Mouse (Mus musculus) testis, adult 2 months (tissue): Measurements from ENCODE around the gene Zfp51. TPM values are rescaled to one million over a fixed set of nuclear protein-coding genes. Genes with fewer than 3 reads are reported as not detected.
"Not testable (repeated sequence)": the region's sequence is repeated elsewhere in the genome, so short reads cannot be mapped to it uniquely, and the experiment has no call there.

Experiments used
- H3K27ac ChIP-seq: fragments of 200-500 bp; 2 replicates; pipeline ENCODE4 v1.5.1; 2012; ENCODE audit warnings: low read depth, low read length; ENCODE audit not compliant: control insufficient read depth, insufficient read depth
- H3K27me3 ChIP-seq: fragments of 200-500 bp; 2 replicates; pipeline ENCODE4 v1.6.1; 2012; ENCODE audit warnings: mild to moderate bottlenecking, low read length, moderate library complexity; ENCODE audit not compliant: control insufficient read depth, insufficient read depth
- H3K36me3 ChIP-seq: fragments of 200-500 bp; 2 replicates; pipeline ENCODE4 v1.6.1; 2012; ENCODE audit warnings: mild to moderate bottlenecking, low read length; ENCODE audit not compliant: control insufficient read depth, insufficient read depth
- H3K4me1 ChIP-seq: fragments of 200-500 bp; 2 replicates; pipeline ENCODE4 v1.6.1; 2012; ENCODE audit warnings: low read length; ENCODE audit not compliant: control insufficient read depth, insufficient read depth
- H3K4me3 ChIP-seq: fragments of 200-500 bp; 2 replicates; pipeline ENCODE4 v1.5.1; 2012; ENCODE audit warnings: low read depth, mild to moderate bottlenecking, low read length, moderate library complexity, mixed read lengths; ENCODE audit not compliant: control insufficient read depth
- CTCF ChIP-seq: fragments of 200-500 bp; IDR thresholded peaks from 2 replicates; pipeline ENCODE4 v1.5.1; 2012; ENCODE audit warnings: low read depth, mild to moderate bottlenecking, inconsistent platforms, low read length, moderate library complexity; ENCODE audit not compliant: control insufficient read depth, insufficient read depth, insufficient replicate concordance
- POLR2A ChIP-seq: fragments of 200-500 bp; IDR thresholded peaks from 2 replicates; pipeline ENCODE4 v1.6.1; 2012; ENCODE audit warnings: low read depth, mild to moderate bottlenecking, inconsistent platforms, low read length, moderate library complexity; ENCODE audit not compliant: control insufficient read depth
- polyA plus RNA-seq: library from polyadenylated mRNA; depleted of rRNA; stranded (reverse); fragments of >200 nt; gene quantifications from 2 replicates; pipeline ENCODE4 v1.2.3, GENCODE M21; 2012; rRNA removed

Gene Zfp51
- polyA plus RNA-seq: 2.5 and 3.3 TPM in 2 replicates

DNA sequence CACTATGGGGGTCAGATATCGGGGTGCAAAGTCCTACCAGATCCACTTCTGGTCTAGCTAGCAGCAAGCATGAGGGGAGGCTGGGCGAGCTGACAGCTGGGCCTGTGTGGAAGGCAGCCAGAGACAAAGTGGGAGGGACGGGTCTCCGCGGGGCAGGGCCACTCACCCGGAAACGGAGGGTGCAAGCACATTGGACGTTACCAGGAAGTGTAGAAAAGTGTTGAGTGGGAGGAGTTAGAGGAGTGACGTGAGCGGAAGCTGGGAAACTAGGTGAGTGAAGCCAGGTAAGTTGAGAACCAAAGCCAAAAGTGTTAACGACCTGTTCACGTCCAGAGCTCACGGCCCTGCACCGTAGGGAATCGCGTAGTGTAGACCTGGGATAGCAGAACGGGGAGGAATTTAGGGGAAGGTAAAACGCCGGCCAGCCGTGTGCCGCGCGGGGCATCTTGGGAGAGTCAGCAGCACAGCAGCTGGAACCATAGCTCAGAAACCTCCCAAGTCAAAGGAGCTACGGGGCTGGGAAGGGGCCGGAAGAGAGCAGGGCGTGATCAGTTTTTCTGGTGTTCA lies at the start of gene Zfp51:
Gene Zfp51, plus strand, starts transcription at position 237 of the 567 bp plus-strand sequence.
- H3K4me3 ChIP-seq: peak within 1 kb of the TSS; percentile 100

DNA sequence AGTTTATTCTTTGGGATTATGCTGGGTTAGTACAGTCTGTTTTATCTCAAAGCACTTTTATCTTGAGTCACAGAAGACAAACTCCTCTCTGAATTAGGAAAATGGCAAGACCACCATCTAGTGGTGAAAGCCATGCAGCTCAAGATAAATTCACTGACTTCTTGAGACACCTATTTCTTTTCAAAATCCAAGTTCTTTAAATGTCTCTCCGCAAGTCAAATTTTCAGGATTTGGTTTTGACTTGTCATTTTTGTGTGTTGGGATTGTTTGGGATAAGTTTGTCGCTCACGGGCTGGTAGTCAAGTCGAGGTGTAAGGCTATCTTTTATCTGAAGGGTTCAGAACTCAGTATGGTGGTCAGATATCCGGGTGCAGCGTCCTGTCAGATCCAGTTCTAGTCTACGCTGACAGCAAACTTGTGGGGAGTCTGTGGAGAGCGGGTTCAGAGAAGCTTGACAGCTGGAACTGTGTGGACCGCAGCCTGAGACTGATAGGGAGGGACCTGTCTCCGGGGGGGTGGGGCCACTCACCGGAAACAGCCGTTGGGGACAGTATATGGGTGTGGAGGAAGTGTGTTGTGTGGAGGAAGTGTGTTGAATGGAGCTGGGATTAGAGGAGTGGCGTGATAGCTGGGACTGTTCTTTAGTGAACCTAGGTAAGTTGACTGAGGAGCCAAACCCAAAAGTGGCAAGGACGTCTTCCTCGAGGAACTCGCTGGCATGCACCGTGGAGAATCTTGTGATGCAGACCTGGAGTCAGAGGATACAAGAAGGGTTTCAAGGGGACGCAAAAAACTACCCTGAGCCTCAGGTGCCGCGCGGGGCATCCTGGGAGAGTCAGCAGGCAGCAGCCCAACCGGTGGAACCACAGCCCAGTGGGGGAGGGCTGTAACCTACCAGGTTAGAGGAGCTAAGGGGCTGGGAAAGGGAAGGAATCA lies 27.2 kb upstream of the Zfp51 start, which contains the start of gene Zfp54:
Gene Zfp54, plus strand, starts transcription at position 564 of the 936 bp plus-strand sequence.
- TF ChIP-seq CTCF (peak; percentile 32; the same call in 1 of the 2 replicates), POLR2A (peak; percentile 47; the same call in 1 of the 2 replicates)
- H3K4me1 ChIP-seq: peaks cover 5% of the 10 kb centered on the region
- no peaks in the 10 kb centered on the region for H3K27me3 ChIP-seq
- H3K36me3 ChIP-seq: no peaks in the 10 kb centered on the region
- peak within 1 kb of the TSS; percentile 82 for H3K4me3 ChIP-seq
- peak within 1 kb of the TSS; percentile 87 for H3K27ac ChIP-seq

More for the DNA sequence above, at the start of gene Zfp51:
- TF ChIP-seq POLR2A: peak; percentile 84
- TF ChIP-seq CTCF: no peak
- Histone ChIP-seq H3K27ac (peak within 1 kb of the TSS; percentile 98), H3K27me3 (no peaks in the 10 kb centered on the region), H3K4me1 (peaks cover 2% of the 10 kb centered on the region; the same call in 1 of the 2 replicates), H3K36me3 (no peaks in the 10 kb centered on the region)

DNA sequence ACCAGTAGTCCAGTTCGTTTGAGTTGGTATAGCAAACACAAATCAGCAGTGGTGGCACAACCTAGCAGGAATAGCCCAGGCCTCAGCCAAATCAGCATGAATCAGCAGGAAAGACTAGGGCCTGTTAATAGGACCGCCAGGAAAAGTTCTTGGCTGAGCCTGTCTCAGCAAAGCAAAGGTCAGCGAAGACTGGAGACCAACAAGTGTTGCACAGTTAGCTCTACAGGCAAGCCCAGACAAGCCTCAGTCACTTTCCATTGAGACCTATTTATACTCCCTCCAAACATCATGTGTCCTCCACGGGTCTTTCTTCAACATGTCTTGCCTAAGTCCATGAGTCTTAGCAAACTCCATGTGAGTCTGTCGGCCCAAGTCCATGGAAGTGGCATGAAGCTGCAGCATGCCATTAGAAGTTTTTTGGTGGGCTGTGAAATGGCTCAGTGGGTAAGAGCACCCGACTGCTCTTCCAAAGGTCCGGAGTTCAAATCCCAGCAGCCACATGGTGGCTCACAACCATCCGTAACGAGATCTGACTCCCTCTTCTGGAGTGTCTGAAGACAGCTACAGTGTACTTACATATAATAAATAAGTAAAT lies 11.3 kb upstream of the Zfp51 start:
- H3K27me3 ChIP-seq, H3K4me3 ChIP-seq, H3K4me1 ChIP-seq, H3K36me3 ChIP-seq, H3K27ac ChIP-seq: not testable (repeated sequence)

DNA sequence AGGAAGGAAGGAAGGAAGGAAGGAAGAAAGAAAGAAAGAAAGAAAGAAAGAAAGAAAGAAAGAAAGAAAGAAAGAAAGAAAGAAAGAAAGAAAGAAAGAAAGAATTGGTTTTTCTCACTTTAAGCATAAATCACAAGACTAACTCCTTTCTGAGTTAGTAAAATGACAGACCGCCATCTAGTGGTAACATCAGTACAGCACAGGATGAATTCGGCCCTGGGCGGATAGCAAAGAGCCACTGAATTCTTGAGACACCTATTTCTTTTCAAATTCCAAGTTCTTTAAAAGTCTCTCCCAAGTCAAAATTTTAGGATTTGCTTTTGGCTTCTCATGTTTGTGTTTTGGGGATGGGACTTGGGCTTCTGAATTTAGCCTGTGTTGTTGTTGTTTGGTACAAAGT lies 505 bp upstream of the Zfp51 start:
- peak overlapping the region; percentile 100 for H3K4me3 ChIP-seq
- peak overlapping the region; percentile 98 for H3K27ac ChIP-seq
- no peaks in the 10 kb centered on the region for H3K36me3 ChIP-seq
- H3K4me1 ChIP-seq: peaks cover 2% of the 10 kb centered on the region; the same call in 1 of the 2 replicates
- no peak for TF ChIP-seq POLR2A
- no peak for TF ChIP-seq CTCF
- no peaks in the 10 kb centered on the region for H3K27me3 ChIP-seq

DNA sequence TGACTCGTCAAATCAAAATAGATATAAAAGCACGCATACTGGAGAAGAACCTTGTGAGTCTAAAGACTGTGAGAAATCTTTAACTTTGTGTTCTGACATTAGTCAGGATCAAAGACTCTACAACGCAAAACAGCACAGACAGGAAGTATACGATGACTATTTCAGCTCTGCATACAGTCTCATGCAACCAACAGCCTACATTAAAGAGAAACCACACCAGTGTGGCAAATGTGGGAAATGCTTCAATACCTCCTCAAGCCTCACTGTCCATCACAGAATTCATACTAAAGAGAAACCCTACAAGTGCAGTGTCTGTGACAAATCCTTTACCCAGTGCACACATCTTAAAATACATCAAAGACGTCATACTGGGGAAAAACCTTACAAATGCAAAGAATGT lies 13.4 kb downstream of the Zfp51 start:
- no peak for TF ChIP-seq POLR2A
- no peak for TF ChIP-seq CTCF
- Histone ChIP-seq H3K27ac (no peak overlapping the region), H3K4me1 (no peaks in the 10 kb centered on the region), H3K27me3 (no peaks in the 10 kb centered on the region), H3K36me3 (no peaks in the 10 kb centered on the region), H3K4me3 (no peak overlapping the region)

DNA sequence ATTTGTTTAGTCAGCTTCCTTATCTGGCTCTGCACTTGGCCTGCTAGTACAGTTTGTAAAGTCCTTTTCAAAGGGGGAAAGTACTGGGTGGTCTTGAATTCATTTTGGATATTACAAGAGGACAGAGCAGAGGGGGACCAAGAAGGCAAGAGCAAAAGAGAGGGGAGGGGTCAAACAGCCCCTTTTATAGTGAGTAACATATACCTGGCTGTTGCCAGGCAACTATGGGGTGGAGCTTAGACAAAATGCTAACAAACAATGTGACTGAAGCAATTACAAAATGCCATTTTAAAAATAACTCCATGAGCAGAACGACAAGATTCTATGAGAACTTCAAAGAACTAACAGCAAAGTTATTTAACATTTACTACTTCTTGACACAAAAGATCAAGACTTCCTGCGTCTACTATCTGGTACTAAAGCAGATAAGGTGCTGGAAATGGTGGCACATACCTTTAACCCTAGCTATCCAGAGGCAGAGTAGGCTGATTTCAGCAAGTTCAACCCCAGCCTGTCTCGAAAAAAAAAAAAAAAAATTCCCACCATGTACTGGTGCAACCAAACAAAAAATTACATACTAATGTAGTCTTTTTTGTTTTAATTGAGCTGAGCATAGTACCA lies 22.0 kb downstream of the Zfp51 start:
- no peak overlapping the region for H3K4me3 ChIP-seq
- H3K27me3 ChIP-seq: no peaks in the 10 kb centered on the region
- TF ChIP-seq POLR2A (no peak), CTCF (no peak)
- no peaks in the 10 kb centered on the region for H3K4me1 ChIP-seq
- no peak overlapping the region; the same call in 1 of the 2 replicates for H3K27ac ChIP-seq
- H3K36me3 ChIP-seq: no peaks in the 10 kb centered on the region

DNA sequence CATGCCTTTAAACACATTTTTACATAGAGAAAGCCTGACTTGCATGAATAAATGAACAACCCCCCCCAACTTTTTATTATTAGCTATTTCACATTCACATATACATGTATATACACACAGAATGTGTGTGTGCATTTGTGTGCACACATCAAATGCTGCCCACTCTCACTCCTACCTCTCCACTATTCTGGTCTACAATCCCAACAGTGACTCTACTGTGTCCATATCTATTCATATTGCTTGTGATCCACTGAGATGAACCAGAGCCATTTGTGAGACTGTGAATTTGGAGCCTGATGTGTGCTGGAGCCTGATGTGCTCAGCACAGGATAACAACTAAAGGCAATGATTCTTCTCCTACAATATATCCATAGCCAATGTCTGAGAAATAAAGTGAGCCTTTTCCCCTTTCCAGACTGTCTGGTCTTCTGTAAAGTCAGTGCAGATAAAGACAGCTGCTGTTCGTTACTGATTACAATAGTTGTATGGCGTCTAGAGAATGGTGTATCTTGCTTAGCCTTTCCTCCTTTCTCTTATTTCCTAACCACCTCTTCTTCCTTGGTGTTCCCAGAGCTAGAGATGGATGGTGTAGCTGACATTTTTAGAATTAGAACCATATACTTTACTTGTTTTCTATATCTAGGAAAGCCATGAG lies 22.6 kb downstream of the Zfp51 start:
- Histone ChIP-seq H3K4me1 (no peaks in the 10 kb centered on the region), H3K4me3 (no peak overlapping the region), H3K36me3 (no peaks in the 10 kb centered on the region), H3K27me3 (no peaks in the 10 kb centered on the region), H3K27ac (no peak overlapping the region)
- TF ChIP-seq POLR2A (no peak), CTCF (no peak)
